Mouse (Mus musculus): ENCODE measurements around the gene Stxbp2. TPM values are rescaled to one million over a fixed set of nuclear protein-coding genes. Genes with fewer than 3 reads are reported as not detected.

Stxbp2 gene
- polyA plus RNA-seq, 1 experiment from 2014 or later = 38.7 TPM

GRCm38 (mm10) chr8:3648268-3648667 is 17.5 kb downstream of the Stxbp2 start:
- Histone ChIP-seq H3K9me3 (no peaks in the 10 kb centered on the region), H3K4me3 (no peak overlapping the region), H3K27me3 (ENCODE audit: insufficient read depth, poor library complexity, severe bottlenecking) (no peaks in the 10 kb centered on the region), H3K27ac (no peak overlapping the region), H3K36me3 (no peaks in the 10 kb centered on the region), H3K4me1 (replicated peaks) (0 out of 2 replicates have a peak, but pooled peaks cover 5% of the 10 kb centered on the region)
- 67% methylated on average over 2 of the region's 2 CpGs for WGBS
- DNase-seq (ENCODE audit: low spot score) = no peak

- H3K36me3 ChIP-seq = no peaks in the 10 kb centered on the region
Observed at GRCm38 (mm10) chr8:3648990-3649389, 18.2 kb downstream of the Stxbp2 start.

GRCm38 (mm10) chr8:3652845-3653244 is 22.1 kb downstream of the Stxbp2 start:
- WGBS = 65% methylated on average over 3 of the region's 3 CpGs
- no peak overlapping the region for H3K4me3 ChIP-seq

More at GRCm38 (mm10) chr8:3648990-3649389, 18.2 kb downstream of the Stxbp2 start:
- Histone ChIP-seq H3K27ac (no peak overlapping the region), H3K27me3 (ENCODE audit: insufficient read depth, poor library complexity, severe bottlenecking) (no peaks in the 10 kb centered on the region), H3K4me3 (no peak overlapping the region), H3K4me1 (replicated peaks) (0 out of 2 replicates have a peak, but pooled peaks cover 5% of the 10 kb centered on the region), H3K9me3 (no peaks in the 10 kb centered on the region)
- 38% methylated on average over 1 of the region's 1 CpGs for WGBS
- DNase-seq (ENCODE audit: low spot score) = no peak

GRCm38 (mm10) chr8:3654726-3655508 is 24.2 kb downstream of the Stxbp2 start:
- Histone ChIP-seq H3K4me3 (no peak overlapping the region), H3K27ac (no peak overlapping the region), H3K36me3 (no peaks in the 10 kb centered on the region), H3K9me3 (no peaks in the 10 kb centered on the region), H3K27me3 (ENCODE audit: insufficient read depth, poor library complexity, severe bottlenecking) (no peaks in the 10 kb centered on the region), H3K4me1 (replicated peaks) (peaks cover 14% of the 10 kb centered on the region)
- 75% methylated on average over 11 of the region's 11 CpGs for WGBS
- DNase-seq (ENCODE audit: low spot score) = no peak

More at GRCm38 (mm10) chr8:3652845-3653244, 22.1 kb downstream of the Stxbp2 start:
- Histone ChIP-seq H3K4me1 (replicated peaks) (peaks cover 19% of the 10 kb centered on the region), H3K27ac (no peak overlapping the region), H3K9me3 (no peaks in the 10 kb centered on the region), H3K36me3 (no peaks in the 10 kb centered on the region), H3K27me3 (ENCODE audit: insufficient read depth, poor library complexity, severe bottlenecking) (no peaks in the 10 kb centered on the region)
- no peak for DNase-seq (ENCODE audit: low spot score)

GRCm38 (mm10) chr8:3655526-3655925 is 24.8 kb downstream of the Stxbp2 start, which contains the start of gene Retn:
TSS of gene Retn (plus strand) at chr8:3655770.
- H3K4me3 ChIP-seq = no peak within 1 kb of the TSS
- H3K9me3 ChIP-seq = no peaks in the 10 kb centered on the region
- H3K27me3 ChIP-seq (ENCODE audit: insufficient read depth, poor library complexity, severe bottlenecking) = no peaks in the 10 kb centered on the region
- H3K4me1 ChIP-seq (replicated peaks) = peaks cover 14% of the 10 kb centered on the region
- WGBS = 67% methylated on average over 3 of the region's 3 CpGs
- H3K27ac ChIP-seq = no peak within 1 kb of the TSS
- DNase-seq (ENCODE audit: low spot score) = no peak
- no peaks in the 10 kb centered on the region for H3K36me3 ChIP-seq

- H3K27me3 ChIP-seq (ENCODE audit: insufficient read depth, poor library complexity, severe bottlenecking) = no peaks in the 10 kb centered on the region
- peak overlapping the region; percentile 29; the same call in 1 of the 2 replicates for H3K4me3 ChIP-seq
- peak; percentile 51 for DNase-seq (ENCODE audit: low spot score)
- H3K36me3 ChIP-seq = no peaks in the 10 kb centered on the region
- no peak overlapping the region for H3K27ac ChIP-seq
- H3K4me1 ChIP-seq (replicated peaks) = peaks cover 14% of the 10 kb centered on the region
- no peaks in the 10 kb centered on the region for H3K9me3 ChIP-seq
- 27% methylated on average over 7 of the region's 7 CpGs for WGBS
Observed at GRCm38 (mm10) chr8:3656725-3657381, 26.1 kb downstream of the Stxbp2 start.

- WGBS = 79% methylated on average over 8 of the region's 8 CpGs
- H3K9me3 ChIP-seq = no peaks in the 10 kb centered on the region
- H3K4me1 ChIP-seq (replicated peaks) = peaks cover 14% of the 10 kb centered on the region
- no peak for DNase-seq (ENCODE audit: low spot score)
- no peak overlapping the region for H3K27ac ChIP-seq
- no peaks in the 10 kb centered on the region for H3K27me3 ChIP-seq (ENCODE audit: insufficient read depth, poor library complexity, severe bottlenecking)
- H3K4me3 ChIP-seq = no peak overlapping the region
- H3K36me3 ChIP-seq = no peaks in the 10 kb centered on the region
Observed at GRCm38 (mm10) chr8:3660889-3661288, 30.1 kb downstream of the Stxbp2 start.

GRCm38 (mm10) chr8:3664405-3664804 is 33.6 kb downstream of the Stxbp2 start:
- Histone ChIP-seq H3K27ac (no peak overlapping the region), H3K4me3 (no peak overlapping the region), H3K36me3 (no peaks in the 10 kb centered on the region), H3K27me3 (ENCODE audit: insufficient read depth, poor library complexity, severe bottlenecking) (no peaks in the 10 kb centered on the region), H3K4me1 (replicated peaks) (no peaks in the 10 kb centered on the region), H3K9me3 (no peaks in the 10 kb centered on the region)
- DNase-seq (ENCODE audit: low spot score) = no peak
- WGBS = 69% methylated on average over 5 of the region's 5 CpGs

- Histone ChIP-seq H3K4me3 (no peak within 1 kb of the TSS), H3K27me3 (ENCODE audit: insufficient read depth, poor library complexity, severe bottlenecking) (no peaks in the 10 kb centered on the region), H3K4me1 (replicated peaks) (no peaks in the 10 kb centered on the region), H3K27ac (no peak within 1 kb of the TSS), H3K36me3 (no peaks in the 10 kb centered on the region), H3K9me3 (no peaks in the 10 kb centered on the region)
- 71% methylated on average over 6 of the region's 6 CpGs for WGBS
- DNase-seq (ENCODE audit: low spot score) = no peak
Observed at GRCm38 (mm10) chr8:3665507-3665906, 34.8 kb downstream of the Stxbp2 start, which contains the start of gene Mcemp1. TSS of gene Mcemp1 (plus strand) at chr8:3665754.

GRCm38 (mm10) chr8:3670388-3670787 is 39.6 kb downstream of the Stxbp2 start:
- H3K36me3 ChIP-seq = no peaks in the 10 kb centered on the region
- no peak for DNase-seq (ENCODE audit: low spot score)
- 86% methylated on average over 2 of the region's 2 CpGs for WGBS

GRCm38 (mm10) chr8:3671980-3672491 is 41.3 kb downstream of the Stxbp2 start, which contains the start of gene Fcor:
TSS of gene Fcor (minus strand) at chr8:3672362.
- under 1% methylated on average over 23 of the region's 23 CpGs for WGBS
- no peaks in the 10 kb centered on the region for H3K27me3 ChIP-seq (ENCODE audit: insufficient read depth, poor library complexity, severe bottlenecking)
- no peaks in the 10 kb centered on the region for H3K36me3 ChIP-seq
- peaks cover 8% of the 10 kb centered on the region; the same call in 1 of the 2 replicates for H3K4me1 ChIP-seq (replicated peaks)
- peak within 1 kb of the TSS; percentile 79 for H3K27ac ChIP-seq
- H3K4me3 ChIP-seq = peak within 1 kb of the TSS; percentile 57
- peak; percentile 85 for DNase-seq (ENCODE audit: low spot score)
- no peaks in the 10 kb centered on the region for H3K9me3 ChIP-seq

More at GRCm38 (mm10) chr8:3670388-3670787, 39.6 kb downstream of the Stxbp2 start:
- peaks cover 6% of the 10 kb centered on the region; the same call in 1 of the 2 replicates for H3K4me1 ChIP-seq (replicated peaks)
- no peak overlapping the region for H3K4me3 ChIP-seq
- no peaks in the 10 kb centered on the region for H3K9me3 ChIP-seq
- H3K27ac ChIP-seq = no peak overlapping the region
- H3K27me3 ChIP-seq (ENCODE audit: insufficient read depth, poor library complexity, severe bottlenecking) = no peaks in the 10 kb centered on the region

- peaks cover 24% of the 10 kb centered on the region for H3K4me1 ChIP-seq (replicated peaks)
- H3K36me3 ChIP-seq = peaks cover 13% of the 10 kb centered on the region
- peaks cover 5% of the 10 kb centered on the region; the same call in 1 of the 2 replicates for H3K9me3 ChIP-seq
- no peak overlapping the region for H3K4me3 ChIP-seq
- no peaks in the 10 kb centered on the region for H3K27me3 ChIP-seq (ENCODE audit: insufficient read depth, poor library complexity, severe bottlenecking)
- DNase-seq (ENCODE audit: low spot score) = no peak
- H3K27ac ChIP-seq = no peak overlapping the region
- WGBS = 54% methylated on average over 3 of the region's 3 CpGs
Observed at GRCm38 (mm10) chr8:3674671-3675070, 43.9 kb downstream of the Stxbp2 start.
